Mouse (Mus musculus) kidney, adult 8-10 months (tissue): ENCODE measurements around the gene Rfx8.

Experiments
- DNase-seq, 2 experiments: peaks; one replicate each; pipeline ENCODE4 v3.0.0; 2022

Rfx8 gene

DNA sequence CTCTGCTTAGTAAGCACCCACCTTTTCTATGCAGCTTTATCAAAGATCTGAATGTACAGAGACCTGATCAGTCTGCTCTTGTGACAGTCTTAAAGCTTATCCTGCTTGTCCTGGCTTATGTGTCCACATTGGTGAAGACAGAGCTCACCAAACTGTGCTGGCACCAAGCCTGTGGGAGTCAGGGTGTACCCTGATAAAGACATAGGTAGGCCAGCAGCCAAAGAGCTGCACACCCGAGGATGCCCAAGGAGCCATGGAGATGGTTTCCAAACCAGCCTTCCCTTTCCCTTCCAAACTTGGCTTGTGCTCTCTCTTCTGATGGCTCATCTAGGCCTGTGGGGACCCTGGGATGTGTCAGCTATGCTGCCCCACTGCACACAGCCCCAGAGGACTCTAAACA, 76.5 kb downstream of the Rfx8 start:
- DNase-seq: no peak

DNA sequence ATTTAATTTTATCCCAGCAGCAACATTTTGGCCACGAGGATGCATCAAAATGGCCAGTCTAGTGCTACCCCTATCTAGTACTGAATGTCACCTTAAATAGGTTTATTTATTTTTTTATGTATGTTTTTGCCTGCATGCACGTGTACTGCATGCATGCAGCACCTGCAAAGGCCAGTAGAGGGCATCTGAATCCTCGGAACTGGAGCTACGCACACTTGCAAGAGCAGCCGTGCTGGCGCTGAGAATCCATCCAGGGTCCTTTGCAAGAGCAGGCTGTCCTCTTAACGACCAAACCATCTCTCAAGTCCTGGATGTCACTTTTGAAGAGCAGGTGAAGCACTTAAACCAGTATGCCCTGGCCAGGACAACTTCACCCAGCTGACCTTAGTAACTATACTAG, 79.1 kb downstream of the Rfx8 start:
- DNase-seq: no peak

DNA sequence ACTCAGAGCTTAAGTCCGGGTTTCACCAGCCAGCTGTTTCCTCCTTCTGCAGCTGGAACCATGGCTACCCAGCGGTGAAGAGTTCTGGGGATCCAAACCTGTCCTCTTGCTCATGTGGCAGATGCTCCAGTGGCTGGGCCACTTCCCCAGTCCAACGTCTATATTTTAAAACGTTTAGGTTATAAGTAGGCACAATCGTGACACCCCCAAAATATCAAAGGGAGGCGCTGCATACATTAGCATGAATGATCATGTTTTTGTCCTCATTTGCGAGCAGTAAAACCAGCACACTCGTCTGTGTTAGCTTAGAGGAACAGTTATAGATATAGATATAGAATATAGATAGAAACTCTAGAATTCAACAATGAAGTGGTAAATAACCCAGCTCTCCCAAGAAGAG, 83.7 kb downstream of the Rfx8 start:
- DNase-seq: no peak

GRCm38 (mm10) chr1:39636660-39637059, 84.1 kb downstream of the Rfx8 start:
- DNase-seq: no peak

- no peak for DNase-seq
Observed at GRCm38 (mm10) chr1:39636196-39636595, 84.6 kb downstream of the Rfx8 start.

DNA sequence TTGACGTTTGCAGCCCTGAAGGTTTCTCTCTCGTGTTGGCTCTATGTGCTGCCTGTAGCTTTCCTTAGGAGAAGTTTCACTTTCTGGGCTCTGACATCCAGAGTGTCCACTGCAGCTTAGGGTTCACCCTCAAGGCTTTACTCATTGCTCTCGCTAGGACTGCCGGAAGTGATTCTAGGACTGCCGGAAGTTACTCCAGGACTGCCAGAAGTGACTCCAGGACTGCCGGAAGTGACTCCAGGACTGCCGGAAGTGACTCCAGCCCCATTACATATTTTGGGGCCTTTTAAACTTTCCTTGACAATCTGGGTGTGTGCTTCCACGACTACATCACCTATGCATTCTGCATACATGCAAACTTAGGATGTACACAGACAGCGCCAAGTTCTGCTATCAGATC, 92.2 kb downstream of the Rfx8 start:
- DNase-seq: no peak

GRCm38 (mm10) chr1:39625491-39625890, 95.3 kb downstream of the Rfx8 start:
- no peak for DNase-seq

- DNase-seq: no peak
Observed at GRCm38 (mm10) chr1:39623729-39624128, 97.1 kb downstream of the Rfx8 start.

DNA sequence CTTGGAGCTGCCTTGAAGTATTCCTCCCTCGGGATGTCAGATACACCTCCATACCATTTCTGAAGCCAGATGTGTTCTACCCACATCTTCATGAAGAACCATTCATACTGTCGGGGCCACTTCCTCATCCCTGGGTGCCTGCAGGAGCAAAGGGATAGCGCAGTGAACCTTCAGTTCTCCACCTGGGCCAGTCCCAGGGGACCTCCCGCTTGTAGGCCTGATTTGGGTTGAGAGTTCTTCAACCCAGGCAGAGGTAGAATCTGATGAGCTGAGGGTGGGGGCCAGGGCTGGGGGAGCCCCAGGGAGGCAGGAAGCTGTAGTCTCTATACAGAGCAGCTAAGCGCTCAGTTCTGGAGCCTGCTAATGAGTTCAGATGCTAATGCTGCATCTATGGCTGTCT, 97.7 kb downstream of the Rfx8 start:
- DNase-seq: no peak

GRCm38 (mm10) chr1:39618524-39618923, 102.3 kb downstream of the Rfx8 start:
- no peak for DNase-seq

- no peak for DNase-seq
Observed at GRCm38 (mm10) chr1:39615526-39615925, 105.3 kb downstream of the Rfx8 start.
